Mouse (Mus musculus) cerebellum, adult 2 months (tissue): Measurements from ENCODE around the gene Slf1.

Experiments used
- CTCF ChIP-seq: fragments of 200-500 bp; IDR thresholded peaks from 2 replicates; pipeline ENCODE4 v1.5.1; 2011; ENCODE audit warnings: low read depth, mild to moderate bottlenecking, control low read depth, low read length, moderate library complexity, borderline replicate concordance; ENCODE audit not compliant: insufficient read depth
- POLR2A ChIP-seq: fragments of 200-500 bp; IDR thresholded peaks from 2 replicates; pipeline ENCODE4 v1.6.1; 2011; ENCODE audit warnings: low read length, control low read depth, borderline replicate concordance; ENCODE audit not compliant: insufficient read depth

DNA sequence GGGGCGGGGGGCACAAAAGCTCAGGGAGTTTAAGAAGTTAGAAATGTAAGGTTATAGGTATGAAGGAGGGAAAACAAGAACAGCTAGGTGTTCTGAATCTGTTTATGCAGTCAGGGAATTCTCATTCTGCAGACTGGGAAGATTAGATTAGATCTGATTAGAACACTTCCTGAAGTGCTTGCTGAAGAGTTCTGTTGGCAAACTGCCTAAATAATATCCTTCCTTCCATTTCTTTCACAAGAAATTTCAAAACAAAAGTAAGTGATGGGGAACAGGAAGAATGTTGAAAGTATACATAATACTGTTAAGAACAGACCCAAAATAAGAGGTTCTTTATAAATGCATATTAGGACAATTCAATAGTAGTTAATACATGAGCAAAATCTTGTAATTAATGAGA lies 72.1 kb downstream of the Slf1 start:
- TF ChIP-seq CTCF (no peak), POLR2A (no peak)
